Mouse (Mus musculus) heart, embryonic 16.5 days (tissue): ENCODE measurements at regions not wholly inside any gene's neighbourhood (a gene's known extent, or its start where the extent isn't known, plus 50 kb on each side); places are given as distances from the start of the nearest gene placed in this dataset.

Experiments used
- ATAC-seq: fragments of 200-750 bp; cut with Nextera tagmentation; replicated peaks from 2 replicates; pipeline ENCODE4 v1.8.0; 2017; ENCODE audit warnings: moderate number of reproducible peaks; ENCODE audit not compliant: insufficient read depth, low FRiP score; ENCODE audit errors: extremely low read depth
- H3K27ac ChIP-seq: fragments of 300-500 bp; sonication (generic); 2 replicates; pipeline ENCODE4 v1.5.1; 2014; ENCODE audit warnings: mild to moderate bottlenecking, low read length, control low read depth, moderate library complexity
- H3K27me3 ChIP-seq: fragments of 300-500 bp; sonication (generic); 2 replicates; pipeline ENCODE4 v1.6.1; 2014; ENCODE audit warnings: low read length, mixed read lengths; ENCODE audit not compliant: control insufficient read depth, insufficient read depth
- H3K36me3 ChIP-seq: fragments of 300-500 bp; sonication (generic); 2 replicates; pipeline ENCODE4 v1.6.1; 2014; ENCODE audit not compliant: control insufficient read depth, insufficient read depth
- H3K4me1 ChIP-seq: fragments of 300-500 bp; sonication (generic); 2 replicates; pipeline ENCODE4 v1.6.1; 2014; ENCODE audit warnings: low read length, mixed read lengths; ENCODE audit not compliant: control insufficient read depth, insufficient read depth
- H3K4me2 ChIP-seq: fragments of 300-500 bp; sonication (generic); 2 replicates; pipeline ENCODE4 v1.6.1; 2014; ENCODE audit warnings: low read depth, mild to moderate bottlenecking, control low read depth, low read length
- H3K4me3 ChIP-seq: fragments of 300-500 bp; sonication (generic); 2 replicates; pipeline ENCODE4 v1.5.1; 2014; ENCODE audit warnings: mild to moderate bottlenecking, control low read depth, low read length
- H3K9ac ChIP-seq: fragments of 300-500 bp; sonication (generic); 2 replicates; pipeline ENCODE4 v1.6.1; 2014; ENCODE audit warnings: low read length, control low read depth
- H3K9me3 ChIP-seq: fragments of 300-500 bp; sonication (generic); replicated peaks from 2 replicates; pipeline ENCODE4 v1.6.1; 2016; ENCODE audit warnings: low read length; ENCODE audit not compliant: control insufficient read depth
- WGBS: fragments of 180-500 bp; shearing (Covaris S2); extraction: QIAGEN DNeasy Blood & Tissue Kit; methylation state at CpG from one replicate; pipeline ENCODE4 v1.1.7; 2014; 5-methylcytosine and 5-hydroxymethylcytosine counted together

GRCm38 (mm10) chr13:34576392-34576791 lies 76.9 kb downstream of the Pxdc1 start:
- no peak for ATAC-seq
- Histone ChIP-seq H3K4me3 (no peak overlapping the region), H3K9ac (no peak overlapping the region), H3K4me2 (no peak overlapping the region), H3K4me1 (peaks cover 11% of the 10 kb centered on the region), H3K27me3 (no peaks in the 10 kb centered on the region), H3K27ac (no peak overlapping the region), H3K36me3 (no peaks in the 10 kb centered on the region), H3K9me3 (no peaks in the 10 kb centered on the region)
- WGBS, result 88% methylated on average over 2 of the region's 2 CpGs

GRCm38 (mm10) chr13:34575997-34576314 lies 77.3 kb downstream of the Pxdc1 start:
- H3K27me3 ChIP-seq, result no peaks in the 10 kb centered on the region
- no peak for ATAC-seq
- WGBS, result 32% methylated on average over 1 of the region's 1 CpGs

GRCm38 (mm10) chr13:34575179-34575996 lies 77.9 kb downstream of the Pxdc1 start:
- H3K9ac ChIP-seq, result no peak overlapping the region
- H3K27me3 ChIP-seq, result no peaks in the 10 kb centered on the region
- peaks cover 11% of the 10 kb centered on the region for H3K4me1 ChIP-seq
- peak overlapping the region; percentile 46 for H3K27ac ChIP-seq
- H3K4me2 ChIP-seq, result no peak overlapping the region
- H3K9me3 ChIP-seq, result no peaks in the 10 kb centered on the region
- no peak overlapping the region for H3K4me3 ChIP-seq
- no peaks in the 10 kb centered on the region for H3K36me3 ChIP-seq
- ATAC-seq, result peak; percentile 58; the same call in 1 of the 2 replicates
- 34% methylated on average over 2 of the region's 2 CpGs for WGBS

More at GRCm38 (mm10) chr13:34575997-34576314, 77.3 kb downstream of the Pxdc1 start:
- Histone ChIP-seq H3K27ac (no peak overlapping the region), H3K9me3 (no peaks in the 10 kb centered on the region), H3K36me3 (no peaks in the 10 kb centered on the region), H3K4me1 (peaks cover 11% of the 10 kb centered on the region), H3K4me2 (no peak overlapping the region), H3K4me3 (no peak overlapping the region), H3K9ac (no peak overlapping the region)

- WGBS, result 85% methylated on average over 2 of the region's 2 CpGs
- H3K27ac ChIP-seq, result no peak overlapping the region
- H3K4me1 ChIP-seq, result peaks cover 4% of the 10 kb centered on the region; the same call in 1 of the 2 replicates
- H3K4me3 ChIP-seq, result no peak overlapping the region
- no peak overlapping the region for H3K9ac ChIP-seq
- no peak overlapping the region for H3K4me2 ChIP-seq
- H3K9me3 ChIP-seq, result no peaks in the 10 kb centered on the region
- ATAC-seq, result no peak
- no peaks in the 10 kb centered on the region for H3K27me3 ChIP-seq
- no peaks in the 10 kb centered on the region for H3K36me3 ChIP-seq
Observed at GRCm38 (mm10) chr13:34569312-34569711, 84.0 kb downstream of the Pxdc1 start.

GRCm38 (mm10) chr13:34566687-34567086 lies 86.6 kb downstream of the Pxdc1 start:
- Histone ChIP-seq H3K4me2 (no peak overlapping the region), H3K4me1 (peaks cover 4% of the 10 kb centered on the region; the same call in 1 of the 2 replicates), H3K36me3 (no peaks in the 10 kb centered on the region), H3K9me3 (peaks cover 3% of the 10 kb centered on the region; the same call in 1 of the 2 replicates), H3K27me3 (no peaks in the 10 kb centered on the region), H3K27ac (no peak overlapping the region), H3K9ac (no peak overlapping the region), H3K4me3 (no peak overlapping the region)
- no peak for ATAC-seq
- WGBS, result 86% methylated on average over 1 of the region's 1 CpGs

- Histone ChIP-seq H3K4me1 (no peaks in the 10 kb centered on the region), H3K36me3 (no peaks in the 10 kb centered on the region), H3K27ac (no peak overlapping the region), H3K4me2 (no peak overlapping the region), H3K27me3 (no peaks in the 10 kb centered on the region), H3K4me3 (no peak overlapping the region), H3K9me3 (peaks cover 7% of the 10 kb centered on the region; the same call in 1 of the 2 replicates), H3K9ac (no peak overlapping the region)
- WGBS, result 50% methylated on average over 5 of the region's 5 CpGs
- ATAC-seq, result no peak
Observed at GRCm38 (mm10) chr13:34550130-34550884, 103.0 kb downstream of the Pxdc1 start.

- 66% methylated on average over 2 of the region's 2 CpGs for WGBS
- no peak for ATAC-seq
- no peaks in the 10 kb centered on the region for H3K36me3 ChIP-seq
Observed at GRCm38 (mm10) chr13:34540646-34541045, 112.6 kb downstream of the Pxdc1 start.

GRCm38 (mm10) chr13:34533896-34534295 lies 119.4 kb downstream of the Pxdc1 start:
- no peak for ATAC-seq
- H3K27me3 ChIP-seq, result no peaks in the 10 kb centered on the region
- no peaks in the 10 kb centered on the region for H3K36me3 ChIP-seq
- H3K4me1 ChIP-seq, result no peaks in the 10 kb centered on the region
- H3K27ac ChIP-seq, result no peak overlapping the region
- H3K4me3 ChIP-seq, result no peak overlapping the region
- no peak overlapping the region for H3K9ac ChIP-seq
- H3K9me3 ChIP-seq, result peaks cover 3% of the 10 kb centered on the region; the same call in 1 of the 2 replicates
- WGBS, result 67% methylated on average over 2 of the region's 2 CpGs
- H3K4me2 ChIP-seq, result no peak overlapping the region

More at GRCm38 (mm10) chr13:34540646-34541045, 112.6 kb downstream of the Pxdc1 start:
- no peak overlapping the region for H3K9ac ChIP-seq
- H3K4me1 ChIP-seq, result no peaks in the 10 kb centered on the region
- no peak overlapping the region for H3K27ac ChIP-seq
- H3K4me2 ChIP-seq, result no peak overlapping the region
- no peaks in the 10 kb centered on the region for H3K27me3 ChIP-seq
- no peak overlapping the region for H3K4me3 ChIP-seq
- H3K9me3 ChIP-seq, result no peaks in the 10 kb centered on the region; the same call in 1 of the 2 replicates

GRCm38 (mm10) chr13:34511332-34511731 lies 142.0 kb downstream of the Pxdc1 start:
- no peaks in the 10 kb centered on the region for H3K9me3 ChIP-seq
- no peak overlapping the region for H3K4me2 ChIP-seq
- ATAC-seq, result no peak
- no peak overlapping the region for H3K9ac ChIP-seq
- no peaks in the 10 kb centered on the region for H3K27me3 ChIP-seq
- no peaks in the 10 kb centered on the region for H3K36me3 ChIP-seq
- WGBS, result 69% methylated on average over 3 of the region's 3 CpGs
- H3K4me3 ChIP-seq, result no peak overlapping the region
- H3K27ac ChIP-seq, result no peak overlapping the region
- H3K4me1 ChIP-seq, result no peaks in the 10 kb centered on the region
